Mouse (Mus musculus) hindbrain, embryonic 10.5 days (tissue): Measurements from ENCODE around the gene Sp2. TPM values are rescaled to one million over a fixed set of nuclear protein-coding genes. Genes with fewer than 3 reads are reported as not detected.

Experiments
- polyA plus RNA-seq: library from polyadenylated mRNA; unstranded; fragments of >200 nt; fragmentation: Nextera tagmentation; extraction: Ambion mirVana; gene quantifications from 2 replicates; pipeline ENCODE4 v1.2.1, GENCODE M21; 2016

Sp2 gene
- polyA plus RNA-seq, 1 experiment from 2014 or later, result 31.4 TPM

Other genes starting within 250 kb of the Sp2 start
- 28.0 and 30.4 TPM in 2 replicates for gene Snx11, start 205.4 kb downstream of the Sp2 start, polyA plus RNA-seq
- 158 and 198 TPM in 2 replicates for gene Cbx1, start 193.8 kb downstream of the Sp2 start, polyA plus RNA-seq
- 65.7 and 71.8 TPM in 2 replicates for gene Nfe2l1, start 153.0 kb downstream of the Sp2 start, polyA plus RNA-seq
- 42.9 and 44.2 TPM in 2 replicates for gene Copz2, start 133.1 kb downstream of the Sp2 start, polyA plus RNA-seq
- 112 and 124 TPM in 2 replicates for gene Cdk5rap3, start 66.5 kb downstream of the Sp2 start, polyA plus RNA-seq
- 0.37 and 0.75 TPM in 2 replicates for gene Prr15l, start 54.9 kb downstream of the Sp2 start, polyA plus RNA-seq
- gene Pnpo, start 39.0 kb downstream of the Sp2 start, polyA plus RNA-seq, result 31.4 and 36.4 TPM in 2 replicates
- 1.6 and 2.3 TPM in 2 replicates for gene Sp6, start 30.4 kb upstream of the Sp2 start, polyA plus RNA-seq
- 38.3 and 39.4 TPM in 2 replicates for gene Scrn2, start 47.0 kb upstream of the Sp2 start, polyA plus RNA-seq
- 3.5 and 6.8 TPM in 2 replicates for gene Lrrc46, start 58.4 kb upstream of the Sp2 start, polyA plus RNA-seq
- gene Mrpl10, start 58.6 kb upstream of the Sp2 start, polyA plus RNA-seq, result 78.9 and 80.7 TPM in 2 replicates
- 9.4 and 10.7 TPM in 2 replicates for gene Osbpl7, start 67.7 kb upstream of the Sp2 start, polyA plus RNA-seq
- gene Tbx21, start 132.4 kb upstream of the Sp2 start, polyA plus RNA-seq, result 0.29 TPM in 2 replicates
- gene Tbkbp1, start 168.5 kb upstream of the Sp2 start, polyA plus RNA-seq, result 3.6 and 6.4 TPM in 2 replicates
- 62.5 and 88.4 TPM in 2 replicates for gene Kpnb1, start 204.9 kb upstream of the Sp2 start, polyA plus RNA-seq